9 mouse cellular contexts compared by ENCODE assay signal in genomic region chr7:109892530-109892929, GRCm38 (mm10). TPM values are rescaled to one million over a fixed set of nuclear protein-coding genes. Genes with fewer than 3 reads are reported as not detected.
DNase-seq lines count a peak whose midpoint lies in the region; ATAC-seq and TF ChIP-seq lines count a peak whose summit lies in the region.
"Had no signal": no experiment of that assay in that cellular context is flagged by ENCODE, and none has a peak within 500 bp of the region (broad histone marks: within the 10 kb centered on the region; RNA-seq: fewer than 3 reads in every experiment).

No protein-coding gene starts in this region.

- no peaks in the 10 kb centered on the region for H3K9me3 ChIP-seq in kidney, embryonic 15.5 days (replicated peaks)
- H3K9me3 ChIP-seq in neural tube, embryonic 11.5 days (ENCODE audit: control insufficient read depth, low read length): no peaks in the 10 kb centered on the region
- H3K9me3 ChIP-seq: embryonic facial prominence, embryonic 15.5 days had no signal

- H3K4me2 ChIP-seq in kidney, embryonic 15.5 days: no peak overlapping the region
- H3K4me2 ChIP-seq in neural tube, embryonic 11.5 days (ENCODE audit: low read depth): no peak overlapping the region
- H3K4me2 ChIP-seq: embryonic facial prominence, embryonic 15.5 days had no signal

- no peak for TF ChIP-seq POLR2A in liver, adult 2 months (IDR thresholded peaks at IDR 0.05; ENCODE audit: extremely low read depth, insufficient read depth, low read length)

- peak; percentile 68 for DNase-seq in 416B (ENCODE audit: low read depth)
- DNase-seq in adipocyte (ENCODE audit: low spot score): peak; percentile 59
- peak; percentile 52 to 76 for DNase-seq in cerebellum, postnatal 4 days (ENCODE audit: low spot score in 2 of 2)
- peak; percentile 23 to 41 for DNase-seq in gastrocnemius, adult 8-10 months (ENCODE audit: low spot score in 2 of 2)
- no peak for DNase-seq in liver, adult 2 months (ENCODE audit: extremely low read depth, low read depth, low spot score)
- peak; percentile 81 for DNase-seq in neural tube, embryonic 11.5 days (ENCODE audit: low spot score)
- peak; percentile 42 for DNase-seq in telencephalon, adult 2 months (ENCODE audit: low read depth, low spot score)

- WGBS in kidney, embryonic 15.5 days: 35% methylated on average over 3 of the region's 3 CpGs
- WGBS in liver, adult 2 months: 60% methylated on average over 3 of the region's 3 CpGs
- WGBS in neural tube, embryonic 11.5 days: 42% methylated on average over 3 of the region's 3 CpGs

- TF ChIP-seq CTCF in liver, adult 2 months (IDR thresholded peaks at IDR 0.05; ENCODE audit: low read depth, low read length): peak; percentile 79

- no peaks in the 10 kb centered on the region for H3K4me1 ChIP-seq in kidney, embryonic 15.5 days
- H3K4me1 ChIP-seq in liver, adult 2 months (ENCODE audit: control insufficient read depth, insufficient read depth, low read length): no peaks in the 10 kb centered on the region
- H3K4me1 ChIP-seq in neural tube, embryonic 11.5 days (ENCODE audit: control insufficient read depth, insufficient read depth, low read length): no peaks in the 10 kb centered on the region
- H3K4me1 ChIP-seq: embryonic facial prominence, embryonic 15.5 days had no signal

- no peaks in the 10 kb centered on the region for H3K27me3 ChIP-seq in kidney, embryonic 15.5 days
- no peaks in the 10 kb centered on the region for H3K27me3 ChIP-seq in liver, adult 2 months (ENCODE audit: control insufficient read depth, insufficient read depth, low read length)
- no peaks in the 10 kb centered on the region for H3K27me3 ChIP-seq in neural tube, embryonic 11.5 days (ENCODE audit: control insufficient read depth, insufficient read depth, low read length)
- H3K27me3 ChIP-seq: embryonic facial prominence, embryonic 15.5 days had no signal

- no peak overlapping the region for H3K9ac ChIP-seq in kidney, embryonic 15.5 days
- H3K9ac ChIP-seq in liver, adult 2 months (ENCODE audit: low read depth, low read length): no peak overlapping the region
- no peak overlapping the region for H3K9ac ChIP-seq in neural tube, embryonic 11.5 days (ENCODE audit: low read length)
- H3K9ac ChIP-seq: embryonic facial prominence, embryonic 15.5 days had no signal

- no peak overlapping the region for H3K4me3 ChIP-seq in kidney, embryonic 15.5 days (replicated peaks)
- no peak overlapping the region for H3K4me3 ChIP-seq in liver, adult 2 months (ENCODE audit: insufficient read depth, low read depth, low read length)
- no peak overlapping the region for H3K4me3 ChIP-seq in neural tube, embryonic 11.5 days (ENCODE audit: low read depth, low read length)
- H3K4me3 ChIP-seq: embryonic facial prominence, embryonic 15.5 days had no signal

- H3K27ac ChIP-seq in kidney, embryonic 15.5 days: no peak overlapping the region
- no peak overlapping the region for H3K27ac ChIP-seq in liver, adult 2 months (replicated peaks; ENCODE audit: insufficient read depth, low read depth, low read length)
- H3K27ac ChIP-seq in neural tube, embryonic 11.5 days (ENCODE audit: low read depth, low read length): no peak overlapping the region
- H3K27ac ChIP-seq: embryonic facial prominence, embryonic 15.5 days had no signal

- H3K36me3 ChIP-seq in kidney, embryonic 15.5 days: peaks cover 77% of the 10 kb centered on the region
- peaks cover 20% of the 10 kb centered on the region for H3K36me3 ChIP-seq in liver, adult 2 months (ENCODE audit: control insufficient read depth, insufficient read depth, low read length)
- peaks cover 18% of the 10 kb centered on the region for H3K36me3 ChIP-seq in neural tube, embryonic 11.5 days (ENCODE audit: control insufficient read depth, insufficient read depth, low read length)

- peak; percentile 56; the same call in 1 of the 2 replicates for ATAC-seq in kidney, embryonic 15.5 days (replicated peaks; ENCODE audit: low FRiP score)
- ATAC-seq in neural tube, embryonic 11.5 days (ENCODE audit: insufficient read depth, low FRiP score, low TSS enrichment): no peak

- H3K79me2 ChIP-seq in liver, adult 2 months (ENCODE audit: control insufficient read depth, insufficient read depth, low read length): no peaks in the 10 kb centered on the region

RNA-seq across cellular contexts. Expression of gene Scube2, which starts 27.1 kb away (rescaled TPM):
- total RNA-seq in gastrocnemius, adult 8-10 months (2022): 1 to 10 TPM in 2 of 4 experiments, under 1 TPM in 2; 0.87 to 1.9 (median 1.3) TPM
- polyA plus RNA-seq in kidney, embryonic 15.5 days (2015; fragmentation: Nextera tagmentation; extraction: Ambion mirVana): 0.89 and 1.0 TPM in 2 replicates
- under 0.01 TPM in 1 of 2 replicates, not detected in the other for total RNA-seq in liver, adult 2 months (2014; rRNA removed)
- polyA plus RNA-seq in liver, adult 2 months (2012; rRNA removed): not detected in 2 replicates
- polyA plus RNA-seq in neural tube, embryonic 11.5 days (2014; fragmentation: Nextera tagmentation; extraction: Ambion mirVana): 19.4 and 22.1 TPM in 2 replicates

Comparison
In these comparisons a context has a peak if more than half of its experiments do, and no peak if none do; other contexts are left out.
1. RNA of gene Scube2, which starts 27.1 kb away (polyA plus RNA-seq): 19.4 to 22.1 TPM in neural tube, embryonic 11.5 days; 0.89 to 1.0 TPM in kidney, embryonic 15.5 days and not detected in liver, adult 2 months; every median in the first group is over 10 times any median in the second.